Mouse (Mus musculus): ENCODE measurements around the gene Mcm3.
"Not testable (repeated sequence)": the region's sequence is repeated elsewhere in the genome, so short reads cannot be mapped to it uniquely, and the experiment has no call there.

Gene Mcm3

GRCm38 (mm10) chr1:20804526-20804925 lies 15.6 kb downstream of the Mcm3 start:
- no peak for DNase-seq (ENCODE audit: low read depth, low spot score)

- no peak for DNase-seq (ENCODE audit: low read depth, low spot score)
These were observed 18.3 kb downstream of the Mcm3 start for GRCm38 (mm10) chr1:20801682-20802390.

- DNase-seq (ENCODE audit: low read depth, low spot score) = no peak
These were observed 18.8 kb downstream of the Mcm3 start for GRCm38 (mm10) chr1:20801275-20801674.

GRCm38 (mm10) chr1:20795178-20795577 lies 24.9 kb downstream of the Mcm3 start:
- DNase-seq (ENCODE audit: low read depth, low spot score) = no peak

DNA sequence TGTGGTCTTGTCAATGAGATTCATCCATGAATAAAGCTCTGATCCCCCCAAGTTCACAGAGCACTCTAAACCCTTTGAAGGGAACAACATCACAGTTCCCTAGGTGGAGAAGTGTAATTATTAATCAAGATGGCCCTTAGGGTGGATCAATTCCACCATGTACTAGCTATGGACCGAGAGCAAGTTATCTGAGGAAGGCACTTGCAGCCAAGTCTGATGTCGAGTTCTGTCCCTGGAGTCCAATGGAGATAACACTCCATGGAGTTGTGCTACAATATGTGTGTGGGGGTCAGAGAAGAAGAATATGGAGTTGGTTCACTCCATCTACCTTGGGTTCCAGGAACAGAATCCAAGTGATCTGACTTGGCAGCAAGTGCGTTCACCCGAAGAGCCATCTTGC lies 25.4 kb downstream of the Mcm3 start:
- DNase-seq (ENCODE audit: low read depth, low spot score) = no peak

GRCm38 (mm10) chr1:20791414-20791813 lies 28.7 kb downstream of the Mcm3 start:
- no peak for DNase-seq (ENCODE audit: low read depth, low spot score)

DNA sequence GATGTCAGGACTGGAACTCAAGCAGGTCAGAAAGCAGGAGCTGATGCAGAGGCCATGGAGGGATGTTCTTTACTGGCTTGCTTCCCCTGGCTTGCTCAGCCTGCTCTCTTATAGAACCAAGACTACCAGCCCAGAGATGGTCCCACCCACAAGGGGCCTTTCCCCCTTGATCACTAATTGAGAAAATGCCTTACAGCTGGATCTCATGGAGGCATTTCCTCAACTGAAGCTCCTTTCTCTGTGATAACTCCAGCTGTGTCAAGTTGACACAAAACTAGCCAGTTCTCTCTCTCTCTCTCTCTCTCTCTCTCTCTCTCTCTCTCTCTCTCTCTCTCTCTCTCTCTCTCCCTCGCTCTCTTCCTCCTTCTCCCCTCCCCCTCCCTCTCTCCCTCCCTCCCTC lies 29.6 kb downstream of the Mcm3 start, which contains the start of gene Il17f:
Il17f (minus strand) TSS at position 101 of the 400 bp plus-strand sequence.
- not testable (repeated sequence) for DNase-seq (ENCODE audit: low read depth, low spot score)

DNA sequence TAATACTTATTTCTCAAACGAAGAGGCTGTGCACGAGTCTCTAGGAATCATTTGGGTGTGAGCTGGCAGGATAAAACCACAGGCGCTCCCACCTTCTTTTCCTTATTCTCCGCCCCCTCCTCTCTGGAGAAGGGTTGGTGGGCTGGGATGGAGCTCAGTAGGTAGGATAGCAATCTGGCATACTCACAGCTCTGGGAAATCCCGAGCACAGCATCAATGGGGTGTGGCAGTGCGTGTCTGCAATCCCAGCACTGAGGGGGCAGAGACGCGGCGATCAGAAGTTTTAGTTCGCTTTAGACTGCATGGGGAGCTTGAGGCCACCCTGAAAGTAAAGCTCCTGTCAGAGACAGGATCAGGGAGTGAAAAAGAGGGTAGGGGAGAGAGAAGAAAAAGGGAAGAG lies 31.7 kb downstream of the Mcm3 start:
- DNase-seq (ENCODE audit: low read depth, low spot score) = no peak

DNA sequence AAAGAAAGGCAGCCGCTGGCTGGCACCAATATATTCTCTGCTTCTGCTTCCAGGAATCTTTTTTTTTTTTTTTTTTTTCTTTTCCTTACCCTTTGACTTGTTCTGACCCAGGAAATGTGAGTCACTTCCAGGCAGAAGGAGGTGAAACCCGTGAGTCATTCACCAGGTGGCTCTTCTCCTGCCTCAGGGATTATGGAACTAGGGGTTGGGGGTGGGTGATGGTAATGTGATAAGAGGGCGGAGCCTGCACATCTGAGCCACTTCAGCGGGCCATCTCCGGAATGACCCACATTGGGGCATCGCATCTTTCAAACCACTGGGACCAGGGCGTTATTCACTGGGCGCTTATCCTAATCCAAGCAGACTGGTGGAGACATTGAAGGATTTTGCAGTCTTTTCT lies 33.1 kb downstream of the Mcm3 start:
- DNase-seq (ENCODE audit: low read depth, low spot score) = no peak

- no peak for DNase-seq (ENCODE audit: low read depth, low spot score)
These were observed 41.7 kb downstream of the Mcm3 start for GRCm38 (mm10) chr1:20778366-20778765.

DNA sequence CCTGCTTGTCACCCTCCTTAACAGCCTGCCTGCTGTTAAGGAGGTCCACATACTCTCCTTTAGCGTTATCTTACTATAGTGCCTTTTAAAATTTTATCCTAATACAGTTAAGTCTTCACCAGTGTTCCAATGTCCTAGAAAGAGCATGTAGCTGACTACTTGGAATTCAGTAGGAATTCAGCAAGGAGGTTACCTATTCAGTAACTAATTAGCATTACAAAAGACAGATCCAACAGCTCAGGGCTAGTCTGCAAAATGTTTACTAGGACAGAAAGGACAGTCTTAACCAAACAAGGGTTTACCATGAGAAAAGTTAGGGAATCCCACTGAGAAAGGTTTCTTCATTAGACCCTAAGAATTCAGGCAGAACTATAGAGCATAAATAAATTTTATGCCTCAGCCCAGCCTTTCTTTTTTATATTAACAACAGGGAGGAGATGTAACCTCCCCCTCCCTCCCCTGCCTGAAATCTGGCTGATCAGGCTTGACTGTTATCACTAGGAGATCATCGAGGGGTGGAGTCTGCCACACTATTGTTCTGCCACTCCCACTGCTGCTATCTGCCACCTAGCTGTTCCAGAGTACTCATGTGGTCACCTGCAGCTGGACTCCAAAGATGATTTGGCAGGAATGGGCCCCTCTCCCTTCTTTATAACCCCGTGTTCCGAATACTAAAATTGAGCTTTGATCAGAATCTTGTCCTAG lies 45.9 kb downstream of the Mcm3 start:
- DNase-seq (ENCODE audit: low read depth, low spot score) = not testable (repeated sequence)

DNA sequence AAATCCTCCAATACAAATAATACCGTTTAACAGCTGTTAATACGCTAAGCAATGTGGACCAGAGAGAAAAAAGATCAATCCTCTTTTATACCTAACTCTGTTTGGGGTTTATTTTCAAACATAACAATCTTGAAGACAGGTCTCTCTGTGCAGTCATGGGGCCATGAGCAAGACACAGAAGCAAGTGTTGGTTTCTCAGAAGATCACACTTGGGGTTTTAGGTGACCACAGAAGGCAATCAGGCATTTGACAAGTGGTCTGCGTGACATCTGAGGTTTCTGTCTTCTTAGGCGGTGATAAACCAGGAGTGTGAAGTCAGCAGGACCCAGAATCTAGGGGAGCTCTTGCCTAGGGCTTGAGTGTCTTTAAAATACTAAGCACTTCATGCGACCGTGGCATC lies 53.6 kb downstream of the Mcm3 start:
- no peak for DNase-seq (ENCODE audit: low read depth, low spot score)

DNA sequence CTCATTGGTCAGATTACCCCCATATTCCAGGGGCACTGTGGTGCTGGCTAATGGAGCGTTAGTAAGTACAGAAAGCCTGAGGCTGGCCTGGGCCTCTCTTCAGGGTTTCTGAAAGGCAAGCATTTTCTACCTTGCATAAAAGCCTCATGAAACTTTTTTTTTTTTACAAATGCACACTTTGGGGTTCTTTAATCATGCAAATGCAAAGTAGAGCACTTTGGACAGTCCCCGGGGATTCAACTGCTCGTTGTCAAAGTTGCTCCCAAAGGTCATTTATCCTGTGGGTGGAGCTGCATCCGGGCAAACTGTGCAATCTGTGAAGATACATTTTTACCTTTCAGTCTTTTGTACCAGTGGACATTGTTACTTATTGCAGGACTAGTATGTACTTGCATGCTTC lies 58.7 kb downstream of the Mcm3 start:
- DNase-seq (ENCODE audit: low read depth, low spot score) = no peak

DNA sequence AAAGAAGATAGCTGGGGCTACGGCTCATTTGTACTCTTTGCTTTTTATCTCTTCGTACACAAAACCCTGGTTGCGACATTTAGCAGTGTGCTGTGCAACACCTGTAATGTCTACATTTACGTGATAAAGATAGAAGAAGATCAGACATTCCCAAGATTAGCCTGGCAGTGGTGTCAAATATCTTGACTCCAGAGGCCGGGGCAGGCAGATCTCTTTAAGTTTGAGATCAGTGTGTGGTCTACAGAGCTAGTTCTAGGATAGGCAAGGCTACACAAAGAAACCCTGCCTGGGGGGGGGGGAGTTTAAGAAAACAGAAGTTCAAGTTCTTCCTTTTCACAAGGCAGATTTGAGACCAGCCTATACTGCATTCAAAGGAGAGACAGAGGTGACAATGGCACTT lies 59.8 kb downstream of the Mcm3 start:
- no peak for DNase-seq (ENCODE audit: low read depth, low spot score)

- peak; percentile 9 for DNase-seq (ENCODE audit: low read depth, low spot score)
These were observed 60.3 kb downstream of the Mcm3 start for GRCm38 (mm10) chr1:20759799-20760198.

DNA sequence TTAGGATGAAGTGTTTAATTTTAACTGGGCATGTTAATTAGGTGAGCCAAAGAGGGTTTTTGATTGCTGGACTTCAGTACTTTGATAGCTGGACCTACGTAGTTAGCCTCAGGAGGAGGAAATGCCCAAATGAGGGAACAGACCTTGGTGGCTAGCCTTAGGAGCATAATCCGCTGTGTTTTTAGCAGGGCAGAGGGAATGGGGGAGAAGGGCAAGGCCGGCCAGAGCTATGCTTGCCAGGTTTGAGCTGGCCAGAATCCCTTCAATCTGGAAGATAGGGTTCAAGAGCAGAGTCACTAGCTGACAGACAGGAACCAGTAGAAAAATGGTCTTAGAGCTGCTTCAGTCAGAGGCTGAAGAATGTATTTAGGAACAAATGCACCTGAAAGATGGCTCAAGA lies 62.5 kb downstream of the Mcm3 start:
- DNase-seq (ENCODE audit: low read depth, low spot score) = no peak

- peak; percentile 37 for DNase-seq (ENCODE audit: low read depth, low spot score)
These were observed 65.7 kb downstream of the Mcm3 start for GRCm38 (mm10) chr1:20754439-20754838.

All from CD4-positive helper T cell, adult 2 months (primary cell).